Mouse (Mus musculus) heart, embryonic 16.5 days (tissue): ENCODE measurements at regions not wholly inside any gene's neighbourhood (a gene's known extent, or its start where the extent isn't known, plus 50 kb on each side); places are given as distances from the start of the nearest gene placed in this dataset.
A peak's percentile ranks its signal among the peaks of the same experiment; 100 is the strongest.

Experiments used
- ATAC-seq: fragments of 200-750 bp; cut with Nextera tagmentation; replicated peaks from 2 replicates; pipeline ENCODE4 v1.8.0; 2017; ENCODE audit warnings: moderate number of reproducible peaks; ENCODE audit not compliant: insufficient read depth, low FRiP score; ENCODE audit errors: extremely low read depth
- H3K27ac ChIP-seq: fragments of 300-500 bp; sonication (generic); 2 replicates; pipeline ENCODE4 v1.5.1; 2014; ENCODE audit warnings: mild to moderate bottlenecking, low read length, control low read depth, moderate library complexity
- H3K27me3 ChIP-seq: fragments of 300-500 bp; sonication (generic); 2 replicates; pipeline ENCODE4 v1.6.1; 2014; ENCODE audit warnings: low read length, mixed read lengths; ENCODE audit not compliant: control insufficient read depth, insufficient read depth
- H3K36me3 ChIP-seq: fragments of 300-500 bp; sonication (generic); 2 replicates; pipeline ENCODE4 v1.6.1; 2014; ENCODE audit not compliant: control insufficient read depth, insufficient read depth
- H3K4me1 ChIP-seq: fragments of 300-500 bp; sonication (generic); 2 replicates; pipeline ENCODE4 v1.6.1; 2014; ENCODE audit warnings: low read length, mixed read lengths; ENCODE audit not compliant: control insufficient read depth, insufficient read depth
- H3K4me2 ChIP-seq: fragments of 300-500 bp; sonication (generic); 2 replicates; pipeline ENCODE4 v1.6.1; 2014; ENCODE audit warnings: low read depth, mild to moderate bottlenecking, control low read depth, low read length
- H3K4me3 ChIP-seq: fragments of 300-500 bp; sonication (generic); 2 replicates; pipeline ENCODE4 v1.5.1; 2014; ENCODE audit warnings: mild to moderate bottlenecking, control low read depth, low read length
- H3K9ac ChIP-seq: fragments of 300-500 bp; sonication (generic); 2 replicates; pipeline ENCODE4 v1.6.1; 2014; ENCODE audit warnings: low read length, control low read depth
- H3K9me3 ChIP-seq: fragments of 300-500 bp; sonication (generic); replicated peaks from 2 replicates; pipeline ENCODE4 v1.6.1; 2016; ENCODE audit warnings: low read length; ENCODE audit not compliant: control insufficient read depth
- WGBS: fragments of 180-500 bp; shearing (Covaris S2); extraction: QIAGEN DNeasy Blood & Tissue Kit; methylation state at CpG from one replicate; pipeline ENCODE4 v1.1.7; 2014; 5-methylcytosine and 5-hydroxymethylcytosine counted together

GRCm38 (mm10) chr13:52109039-52109759, 262.7 kb downstream of the Gadd45g start:
- H3K27ac ChIP-seq: no peak overlapping the region
- peaks cover 20% of the 10 kb centered on the region for H3K4me1 ChIP-seq
- H3K4me2 ChIP-seq: no peak overlapping the region
- H3K9me3 ChIP-seq: no peaks in the 10 kb centered on the region
- H3K27me3 ChIP-seq: 0 out of 2 replicates have a peak, but pooled peaks cover 2% of the 10 kb centered on the region
- 67% methylated on average over 17 of the region's 17 CpGs for WGBS
- H3K36me3 ChIP-seq: no peaks in the 10 kb centered on the region
- no peak overlapping the region for H3K9ac ChIP-seq
- no peak for ATAC-seq
- H3K4me3 ChIP-seq: no peak overlapping the region

- ATAC-seq: no peak
- H3K9ac ChIP-seq: 0 out of 2 replicates have a peak overlapping the region, but pooled peaks have one; percentile 14
These were observed 264.3 kb downstream of the Gadd45g start for GRCm38 (mm10) chr13:52110750-52111149.

GRCm38 (mm10) chr13:52113549-52113948, 267.1 kb downstream of the Gadd45g start:
- Histone ChIP-seq H3K4me1 (peaks cover 24% of the 10 kb centered on the region), H3K4me2 (no peak overlapping the region), H3K36me3 (no peaks in the 10 kb centered on the region), H3K27ac (no peak overlapping the region), H3K9ac (no peak overlapping the region), H3K27me3 (0 out of 2 replicates have a peak, but pooled peaks cover 2% of the 10 kb centered on the region), H3K4me3 (no peak overlapping the region), H3K9me3 (0 out of 2 replicates have a peak, but pooled peaks cover 2% of the 10 kb centered on the region)
- no peak for ATAC-seq
- 41% methylated on average over 8 of the region's 8 CpGs for WGBS

More at GRCm38 (mm10) chr13:52110750-52111149, 264.3 kb downstream of the Gadd45g start:
- Histone ChIP-seq H3K4me1 (peaks cover 20% of the 10 kb centered on the region), H3K4me2 (no peak overlapping the region), H3K27me3 (0 out of 2 replicates have a peak, but pooled peaks cover 2% of the 10 kb centered on the region), H3K4me3 (no peak overlapping the region), H3K9me3 (0 out of 2 replicates have a peak, but pooled peaks cover 2% of the 10 kb centered on the region), H3K36me3 (no peaks in the 10 kb centered on the region), H3K27ac (no peak overlapping the region)
- 25% methylated on average over 9 of the region's 9 CpGs for WGBS

- Histone ChIP-seq H3K27me3 (0 out of 2 replicates have a peak, but pooled peaks cover 2% of the 10 kb centered on the region), H3K9ac (no peak overlapping the region), H3K36me3 (no peaks in the 10 kb centered on the region), H3K27ac (no peak overlapping the region), H3K9me3 (0 out of 2 replicates have a peak, but pooled peaks cover 2% of the 10 kb centered on the region), H3K4me1 (peaks cover 24% of the 10 kb centered on the region), H3K4me3 (no peak overlapping the region), H3K4me2 (no peak overlapping the region)
- WGBS: 89% methylated on average over 7 of the region's 7 CpGs
- no peak for ATAC-seq
These were observed 268.0 kb downstream of the Gadd45g start for GRCm38 (mm10) chr13:52114431-52114830.

- H3K4me1 ChIP-seq: peaks cover 24% of the 10 kb centered on the region
- H3K36me3 ChIP-seq: no peaks in the 10 kb centered on the region
- ATAC-seq: no peak
- 0 out of 2 replicates have a peak, but pooled peaks cover 2% of the 10 kb centered on the region for H3K9me3 ChIP-seq
- H3K4me2 ChIP-seq: no peak overlapping the region
- H3K27me3 ChIP-seq: 0 out of 2 replicates have a peak, but pooled peaks cover 2% of the 10 kb centered on the region
- 81% methylated on average over 6 of the region's 6 CpGs for WGBS
- H3K27ac ChIP-seq: no peak overlapping the region
- no peak overlapping the region for H3K4me3 ChIP-seq
- no peak overlapping the region for H3K9ac ChIP-seq
These were observed 268.5 kb downstream of the Gadd45g start for GRCm38 (mm10) chr13:52114962-52115361.

GRCm38 (mm10) chr13:52116241-52116640, 269.8 kb downstream of the Gadd45g start:
- Histone ChIP-seq H3K4me2 (no peak overlapping the region), H3K9me3 (0 out of 2 replicates have a peak, but pooled peaks cover 2% of the 10 kb centered on the region), H3K27me3 (0 out of 2 replicates have a peak, but pooled peaks cover 2% of the 10 kb centered on the region), H3K4me1 (peaks cover 14% of the 10 kb centered on the region), H3K9ac (no peak overlapping the region), H3K36me3 (no peaks in the 10 kb centered on the region), H3K4me3 (no peak overlapping the region), H3K27ac (no peak overlapping the region)
- WGBS: 69% methylated on average over 4 of the region's 4 CpGs
- ATAC-seq: no peak

GRCm38 (mm10) chr13:52116756-52117155, 270.3 kb downstream of the Gadd45g start:
- no peak overlapping the region for H3K4me3 ChIP-seq
- no peaks in the 10 kb centered on the region for H3K27me3 ChIP-seq
- H3K9me3 ChIP-seq: 0 out of 2 replicates have a peak, but pooled peaks cover 2% of the 10 kb centered on the region
- H3K4me1 ChIP-seq: peaks cover 13% of the 10 kb centered on the region
- peak; percentile 46; the same call in 1 of the 2 replicates for ATAC-seq
- H3K27ac ChIP-seq: no peak overlapping the region
- H3K9ac ChIP-seq: no peak overlapping the region
- 53% methylated on average over 4 of the region's 4 CpGs for WGBS
- H3K4me2 ChIP-seq: no peak overlapping the region
- no peaks in the 10 kb centered on the region for H3K36me3 ChIP-seq

GRCm38 (mm10) chr13:52120795-52121194, 274.3 kb downstream of the Gadd45g start:
- no peak for ATAC-seq
- 88% methylated on average over 8 of the region's 8 CpGs for WGBS

GRCm38 (mm10) chr13:52125037-52125436, 278.6 kb downstream of the Gadd45g start:
- ATAC-seq: no peak
- H3K27ac ChIP-seq: no peak overlapping the region
- H3K36me3 ChIP-seq: no peaks in the 10 kb centered on the region
- WGBS: 77% methylated on average over 4 of the region's 4 CpGs
- no peak overlapping the region for H3K4me2 ChIP-seq
- H3K4me3 ChIP-seq: no peak overlapping the region
- no peaks in the 10 kb centered on the region for H3K9me3 ChIP-seq
- no peak overlapping the region for H3K9ac ChIP-seq
- no peaks in the 10 kb centered on the region for H3K4me1 ChIP-seq
- H3K27me3 ChIP-seq: no peaks in the 10 kb centered on the region

More at GRCm38 (mm10) chr13:52120795-52121194, 274.3 kb downstream of the Gadd45g start:
- Histone ChIP-seq H3K9ac (no peak overlapping the region), H3K4me3 (no peak overlapping the region), H3K27ac (no peak overlapping the region), H3K4me1 (peaks cover 9% of the 10 kb centered on the region), H3K4me2 (no peak overlapping the region), H3K9me3 (no peaks in the 10 kb centered on the region), H3K36me3 (no peaks in the 10 kb centered on the region), H3K27me3 (no peaks in the 10 kb centered on the region)
